ENCODE assay signal across 8 mouse cellular contexts in genomic region chr11:101626995-101627856, GRCm38 (mm10). TPM values are rescaled to one million over a fixed set of nuclear protein-coding genes. Genes with fewer than 3 reads are reported as not detected.
A peak's percentile ranks its signal among the peaks of the same experiment; 100 is the strongest.
DNase-seq lines count a peak whose midpoint lies in the region; ATAC-seq and TF ChIP-seq lines count a peak whose summit lies in the region.

Gene Rdm1, plus strand, starts transcription at chr11:101627195.

- H3K36me3 ChIP-seq in ES-Bruce4 (ENCODE audit: control insufficient read depth, insufficient read depth, low read length, poor library complexity, severe bottlenecking), result peaks cover 7% of the 10 kb centered on the region
- H3K36me3 ChIP-seq in forebrain, embryonic 12.5 days (replicated peaks), result peaks cover 4% of the 10 kb centered on the region; the same call in 1 of the 2 replicates
- H3K36me3 ChIP-seq in heart, postnatal 0 days (replicated peaks; ENCODE audit: control insufficient read depth, insufficient read depth, low read length), result peaks cover 9% of the 10 kb centered on the region; the same call in 1 of the 2 replicates

- H3K9me3 ChIP-seq in ES-Bruce4 (replicated peaks; ENCODE audit: control insufficient read depth, insufficient read depth, low read length, poor library complexity, severe bottlenecking), result peaks cover 15% of the 10 kb centered on the region; the same call in 1 of the 2 replicates
- no peaks in the 10 kb centered on the region for H3K9me3 ChIP-seq in forebrain, embryonic 12.5 days
- H3K9me3 ChIP-seq in heart, postnatal 0 days (replicated peaks; ENCODE audit: control insufficient read depth, low read length), result no peaks in the 10 kb centered on the region

- no peaks in the 10 kb centered on the region for H3K4me1 ChIP-seq in ES-Bruce4 (ENCODE audit: control insufficient read depth, insufficient read depth, low read length)
- peaks cover 9% of the 10 kb centered on the region for H3K4me1 ChIP-seq in forebrain, embryonic 12.5 days
- H3K4me1 ChIP-seq in heart, postnatal 0 days (ENCODE audit: control insufficient read depth, insufficient read depth), result 0 out of 2 replicates have a peak, but pooled peaks cover 5% of the 10 kb centered on the region

- peak within 1 kb of the TSS; percentile 98 for H3K27ac ChIP-seq in ES-Bruce4 (ENCODE audit: insufficient read depth, low read length)
- peak within 1 kb of the TSS; percentile 97 for H3K27ac ChIP-seq in forebrain, embryonic 12.5 days
- peak within 1 kb of the TSS; percentile 98 for H3K27ac ChIP-seq in heart, postnatal 0 days (ENCODE audit: low read depth)

- peak within 1 kb of the TSS; percentile 72 for H3K4me3 ChIP-seq in ES-Bruce4 (ENCODE audit: low read depth, low read length)
- H3K4me3 ChIP-seq in forebrain, embryonic 12.5 days (replicated peaks), result peak within 1 kb of the TSS; percentile 57
- H3K4me3 ChIP-seq in heart, postnatal 0 days (ENCODE audit: low read depth, low read length), result peak within 1 kb of the TSS; percentile 73

- H3K27me3 ChIP-seq in ES-Bruce4 (ENCODE audit: control insufficient read depth, insufficient read depth, low read length, poor library complexity, severe bottlenecking), result no peaks in the 10 kb centered on the region
- H3K27me3 ChIP-seq in forebrain, embryonic 12.5 days, result no peaks in the 10 kb centered on the region
- no peaks in the 10 kb centered on the region for H3K27me3 ChIP-seq in heart, postnatal 0 days (ENCODE audit: control insufficient read depth, insufficient read depth, low read length)

- DNase-seq in c-Kit-positive CD71-positive TER-119-positive erythroid progenitor cells, embryonic 14.5 days (ENCODE audit: low spot score), result peak; percentile 88
- peak; percentile 93 for DNase-seq in heart, postnatal 0 days (ENCODE audit: low spot score)
- DNase-seq in kidney, postnatal 4 days, result peak; percentile 88 to 93
- DNase-seq in lung, adult 18-20 months, result peak; percentile 83 to 85
- peak; percentile 65 to 78 for DNase-seq in thymus, adult 18-20 months

- under 1% methylated on average over 34 of the region's 34 CpGs for WGBS in forebrain, embryonic 12.5 days
- under 1% methylated on average over 32 of the region's 34 CpGs for WGBS in heart, postnatal 0 days

- TF ChIP-seq CTCF in ES-Bruce4 (IDR thresholded peaks at IDR 0.05; ENCODE audit: low read depth, low read length), result no peak
- no peak for TF ChIP-seq CTCF in heart, postnatal 0 days (IDR thresholded peaks at IDR 0.05; ENCODE audit: low read depth)

- TF ChIP-seq EP300 in ES-Bruce4 (IDR thresholded peaks at IDR 0.05; ENCODE audit: insufficient read depth, low read depth, low read length), result 0 out of 2 replicates have a peak, but pooled peaks have one; percentile 53
- peak; percentile 83 for TF ChIP-seq EP300 in heart, postnatal 0 days (IDR thresholded peaks at IDR 0.05; ENCODE audit: low read depth)

- H3K9ac ChIP-seq in ES-Bruce4 (ENCODE audit: low read depth, poor library complexity, severe bottlenecking), result peak within 1 kb of the TSS; percentile 83
- H3K9ac ChIP-seq in forebrain, embryonic 12.5 days, result peak within 1 kb of the TSS; percentile 80
- H3K9ac ChIP-seq in heart, postnatal 0 days (replicated peaks; ENCODE audit: low read depth, low read length), result peak within 1 kb of the TSS; percentile 80

- ATAC-seq in forebrain, embryonic 12.5 days (ENCODE audit: low FRiP score), result peak; percentile 89
- ATAC-seq in heart, postnatal 0 days (ENCODE audit: insufficient read depth, low read depth), result peak; percentile 85
- peak; percentile 68 for ATAC-seq in neutrophil, adult 5-6 weeks (ENCODE audit: extremely low read depth, insufficient number of reproducible peaks, low FRiP score, poor library complexity, severe bottlenecking)

- peak within 1 kb of the TSS; percentile 90 for H3K4me2 ChIP-seq in forebrain, embryonic 12.5 days
- H3K4me2 ChIP-seq in heart, postnatal 0 days (ENCODE audit: low read depth, low read length), result peak within 1 kb of the TSS; percentile 96

- peak; percentile 100 for TF ChIP-seq POLR2A in ES-Bruce4 (IDR thresholded peaks at IDR 0.05; ENCODE audit: insufficient read depth, low read length)

RNA-seq across cellular contexts. Expression of gene Rdm1, which starts in this region (rescaled TPM):
- 57.4 and 64.0 TPM in 2 replicates for polyA plus RNA-seq in ES-Bruce4 (2011; ENCODE audit: insufficient read depth, insufficient read length, low read depth, missing spikeins)
- polyA plus RNA-seq in forebrain, embryonic 12.5 days (2016; fragmentation: Nextera tagmentation; extraction: Ambion mirVana), result 50.9 and 58.5 TPM in 2 replicates
- total RNA-seq in heart, postnatal 0 days (2014; rRNA removed; ENCODE audit: low replicate concordance), result 44.1 and 44.5 TPM in 2 replicates
- polyA plus RNA-seq in heart, postnatal 0 days (2015; fragmentation: Nextera tagmentation; extraction: Ambion mirVana), result 38.1 and 40.4 TPM in 2 replicates
- total RNA-seq in neutrophil, adult 5-6 weeks (2017), result 20.4 and 31.3 TPM in 2 replicates

Comparison
In these comparisons a context has a peak if more than half of its experiments do, and no peak if none do; other contexts are left out.
1. Peak in every context shown above with its lines: DNase-seq, ATAC-seq, H3K4me3 ChIP-seq and H3K27ac ChIP-seq.